Mouse (Mus musculus) hindbrain, embryonic 13.5 days (tissue): ENCODE results near the gene Tmem30c. TPM values are rescaled to one million over a fixed set of nuclear protein-coding genes. Genes with fewer than 3 reads are reported as not detected.

Experiments
- ATAC-seq: fragments of 200-750 bp; cut with Nextera tagmentation; 2 replicates; pipeline ENCODE4 v1.8.0; 2017; ENCODE audit warnings: moderate TSS enrichment; ENCODE audit not compliant: low FRiP score
- H3K27ac ChIP-seq: fragments of 300-500 bp; sonication (generic); 2 replicates; pipeline ENCODE4 v1.5.1; 2015; ENCODE audit warnings: inconsistent platforms, mild to moderate bottlenecking, moderate library complexity
- H3K27me3 ChIP-seq: fragments of 300-500 bp; sonication (generic); 2 replicates; pipeline ENCODE4 v1.6.1; 2015; ENCODE audit warnings: mild to moderate bottlenecking, inconsistent platforms
- H3K36me3 ChIP-seq: fragments of 300-500 bp; sonication (generic); 2 replicates; pipeline ENCODE4 v1.6.1; 2015; ENCODE audit warnings: mild to moderate bottlenecking, inconsistent platforms
- H3K4me1 ChIP-seq: fragments of 300-500 bp; sonication (generic); replicated peaks from 2 replicates; pipeline ENCODE4 v1.6.1; 2015; ENCODE audit warnings: inconsistent platforms
- H3K4me2 ChIP-seq: fragments of 300-500 bp; sonication (generic); 2 replicates; pipeline ENCODE4 v1.6.1; 2015; ENCODE audit warnings: inconsistent platforms, mild to moderate bottlenecking, moderate library complexity
- H3K4me3 ChIP-seq: fragments of 300-500 bp; sonication (generic); 2 replicates; pipeline ENCODE4 v1.5.1; 2015; ENCODE audit warnings: mild to moderate bottlenecking, inconsistent platforms
- H3K9ac ChIP-seq: fragments of 300-500 bp; sonication (generic); 2 replicates; pipeline ENCODE4 v1.6.1; 2015; ENCODE audit warnings: mild to moderate bottlenecking, inconsistent platforms
- H3K9me3 ChIP-seq: fragments of 300-500 bp; sonication (generic); 2 replicates; pipeline ENCODE4 v1.6.1; 2016; ENCODE audit warnings: inconsistent platforms
- WGBS: fragments of 180-500 bp; shearing (Covaris S2); methylation state at CpG from one replicate; pipeline ENCODE4 v1.1.7; 2015; 5-methylcytosine and 5-hydroxymethylcytosine counted together
- polyA plus RNA-seq: library from polyadenylated mRNA; unstranded; fragments of >200 nt; fragmentation: Nextera tagmentation; extraction: Ambion mirVana; gene quantifications from 2 replicates; pipeline ENCODE4 v1.2.1, GENCODE M21; 2015

The Tmem30c gene
- polyA plus RNA-seq, 1 experiment from 2014 or later, result 0.12 TPM

DNA sequence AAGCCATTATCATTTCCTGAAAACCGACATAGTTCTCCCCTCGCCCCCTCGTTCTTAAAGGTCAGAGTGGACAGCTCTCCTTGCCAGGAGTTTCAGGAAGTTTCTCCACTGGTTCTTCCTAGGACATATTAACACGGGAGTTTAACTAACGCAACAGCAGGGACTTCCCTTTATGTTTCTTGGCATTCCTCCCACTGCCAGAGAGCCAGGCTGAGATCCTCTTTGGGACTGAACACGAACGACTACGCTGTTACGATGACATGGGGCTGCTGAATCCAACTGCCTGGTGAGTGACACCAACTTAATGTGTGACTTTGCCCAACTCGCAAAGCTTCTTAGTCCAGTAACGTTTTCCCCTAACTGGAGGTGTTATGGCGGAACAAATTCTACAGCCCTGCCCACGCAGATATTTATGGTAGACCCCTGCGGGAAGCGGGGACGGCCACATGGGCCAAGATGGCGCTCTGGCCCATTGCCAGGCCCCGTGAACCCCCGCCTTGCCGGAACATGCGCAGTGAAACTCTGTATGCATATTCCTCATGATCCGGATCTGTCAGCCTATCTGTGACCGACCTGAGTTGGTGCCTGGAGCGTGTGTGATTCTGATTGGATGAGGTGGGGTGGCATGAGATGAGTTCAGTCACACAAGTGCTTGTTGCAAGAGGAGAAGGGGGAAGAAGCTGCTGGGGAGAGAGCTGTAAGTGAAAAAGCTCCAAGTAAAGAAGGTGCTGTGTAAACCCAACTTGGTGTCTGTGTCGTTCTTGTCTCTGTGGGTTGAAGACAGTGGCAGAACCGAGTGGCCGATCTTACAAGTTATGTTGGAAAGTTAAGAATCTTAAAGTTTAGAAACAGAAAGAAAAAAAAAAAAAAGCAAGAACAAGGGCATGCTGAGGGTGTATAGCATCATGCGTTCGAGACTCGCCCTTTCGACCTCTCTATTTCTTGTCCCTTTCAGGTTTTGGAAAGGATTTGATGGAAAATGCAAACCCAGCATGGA is 12.1 kb downstream of the Tmem30c start:
- WGBS, result 91% methylated on average over 31 of the region's 31 CpGs
- H3K4me1 ChIP-seq, result no peaks in the 10 kb centered on the region
- H3K9ac ChIP-seq, result no peak overlapping the region
- no peaks in the 10 kb centered on the region for H3K9me3 ChIP-seq
- H3K4me3 ChIP-seq, result no peak overlapping the region
- H3K27ac ChIP-seq, result no peak overlapping the region
- H3K36me3 ChIP-seq, result no peaks in the 10 kb centered on the region
- no peaks in the 10 kb centered on the region for H3K27me3 ChIP-seq
- no peak overlapping the region for H3K4me2 ChIP-seq
- no peak for ATAC-seq

DNA sequence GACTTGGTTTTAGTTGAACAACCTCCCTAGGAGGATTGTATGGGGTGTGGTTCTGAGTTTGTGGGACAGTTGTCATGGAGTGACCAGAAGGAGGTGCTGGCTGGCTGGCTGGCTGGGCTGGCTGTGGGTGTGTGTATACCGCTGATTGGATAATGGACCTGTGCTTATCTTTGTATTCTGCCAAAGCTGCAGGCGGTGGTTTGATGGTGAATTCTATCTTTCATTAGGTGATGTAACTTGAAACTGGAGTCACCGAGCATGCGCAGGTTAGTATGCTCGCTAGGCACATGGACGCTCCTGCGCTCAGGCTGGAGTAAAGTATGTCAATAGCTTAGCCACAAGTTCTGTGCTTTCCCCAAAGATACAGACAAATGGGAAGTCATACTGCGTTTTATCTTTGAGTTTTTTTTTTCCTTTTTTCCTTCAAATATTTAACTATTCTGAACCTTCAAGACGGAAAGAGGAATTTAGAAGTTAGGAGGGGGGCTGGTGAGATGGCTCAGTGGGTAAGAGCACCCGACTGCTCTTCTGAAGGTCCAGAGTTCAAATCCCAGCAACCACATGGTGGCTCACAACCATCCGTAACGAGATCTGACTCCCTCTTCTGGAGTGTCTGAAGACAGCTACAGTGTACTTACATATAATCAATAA is 13.6 kb downstream of the Tmem30c start:
- no peak for ATAC-seq
- Histone ChIP-seq H3K4me1 (no peaks in the 10 kb centered on the region), H3K4me3 (no peak overlapping the region), H3K4me2 (no peak overlapping the region), H3K9ac (no peak overlapping the region), H3K9me3 (no peaks in the 10 kb centered on the region), H3K36me3 (no peaks in the 10 kb centered on the region), H3K27ac (no peak overlapping the region), H3K27me3 (no peaks in the 10 kb centered on the region)
- WGBS, result 92% methylated on average over 11 of the region's 12 CpGs

DNA sequence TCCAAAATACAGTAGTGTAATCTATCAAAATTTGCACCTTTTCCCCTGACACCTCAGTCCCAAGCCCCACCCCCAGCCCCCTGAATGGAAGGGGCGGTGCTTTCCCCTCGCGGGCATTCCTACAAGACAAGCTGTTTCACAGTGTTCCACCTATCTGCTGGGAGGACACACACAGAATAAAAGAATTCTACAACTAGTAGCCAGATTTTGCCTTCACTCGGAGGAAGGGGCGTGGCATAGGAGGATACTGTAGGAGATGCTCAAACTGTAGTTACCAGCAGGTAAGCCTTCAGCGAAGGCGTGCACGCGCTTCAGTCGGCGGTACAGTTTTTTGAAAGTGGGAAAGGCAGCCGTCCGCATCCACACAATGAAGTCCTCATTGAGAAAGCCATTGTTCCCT is 22.9 kb downstream of the Tmem30c start:
- H3K4me3 ChIP-seq, result no peak overlapping the region
- no peaks in the 10 kb centered on the region for H3K4me1 ChIP-seq
- no peaks in the 10 kb centered on the region for H3K36me3 ChIP-seq
- H3K4me2 ChIP-seq, result no peak overlapping the region
- no peak overlapping the region for H3K27ac ChIP-seq
- H3K9me3 ChIP-seq, result peaks cover 1% of the 10 kb centered on the region; the same call in 1 of the 2 replicates
- H3K9ac ChIP-seq, result no peak overlapping the region
- ATAC-seq, result no peak
- no peaks in the 10 kb centered on the region for H3K27me3 ChIP-seq
- WGBS, result 95% methylated on average over 13 of the region's 13 CpGs

DNA sequence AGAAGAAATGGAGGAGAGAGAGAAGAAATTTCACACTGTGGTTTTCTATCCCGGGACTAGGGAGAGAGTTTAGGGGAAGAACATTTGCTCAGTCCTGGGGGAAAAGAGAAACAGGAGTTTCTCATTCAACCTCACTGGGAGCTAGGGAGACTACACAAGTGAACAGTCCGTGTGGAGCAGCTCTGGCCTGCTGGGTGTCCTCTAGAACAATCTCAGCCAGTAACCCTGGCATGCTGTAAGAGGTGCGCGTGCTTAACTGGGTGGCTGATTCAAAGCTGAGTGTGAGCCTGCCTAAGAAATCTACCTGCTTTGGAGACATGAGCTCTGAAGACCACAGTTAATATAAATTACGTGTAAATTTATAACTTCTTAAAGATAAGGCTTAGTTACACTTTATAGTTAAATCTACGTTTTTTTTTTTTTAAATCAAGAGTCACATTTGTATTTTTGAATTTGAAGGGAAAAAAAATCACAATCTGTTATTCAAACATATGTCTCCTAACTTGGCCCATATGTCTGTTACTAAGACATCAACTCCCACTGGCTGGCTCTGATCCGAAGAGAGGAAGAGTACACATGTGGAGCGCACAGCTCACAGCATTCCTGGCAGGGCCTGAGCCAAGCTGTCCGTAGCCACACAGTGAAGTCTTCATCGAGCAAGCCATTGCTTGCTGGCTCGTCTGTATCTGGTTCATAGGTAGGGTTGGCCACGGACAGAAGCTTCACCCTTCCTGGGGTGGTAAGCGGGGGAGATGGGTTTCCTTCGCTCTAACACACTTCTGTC is 24.4 kb downstream of the Tmem30c start:
- Histone ChIP-seq H3K9me3 (peaks cover 5% of the 10 kb centered on the region; the same call in 1 of the 2 replicates), H3K4me2 (no peak overlapping the region), H3K4me3 (no peak overlapping the region), H3K27ac (no peak overlapping the region), H3K36me3 (no peaks in the 10 kb centered on the region), H3K9ac (no peak overlapping the region), H3K4me1 (no peaks in the 10 kb centered on the region), H3K27me3 (no peaks in the 10 kb centered on the region)
- no peak for ATAC-seq
- WGBS, result 88% methylated on average over 14 of the region's 14 CpGs

DNA sequence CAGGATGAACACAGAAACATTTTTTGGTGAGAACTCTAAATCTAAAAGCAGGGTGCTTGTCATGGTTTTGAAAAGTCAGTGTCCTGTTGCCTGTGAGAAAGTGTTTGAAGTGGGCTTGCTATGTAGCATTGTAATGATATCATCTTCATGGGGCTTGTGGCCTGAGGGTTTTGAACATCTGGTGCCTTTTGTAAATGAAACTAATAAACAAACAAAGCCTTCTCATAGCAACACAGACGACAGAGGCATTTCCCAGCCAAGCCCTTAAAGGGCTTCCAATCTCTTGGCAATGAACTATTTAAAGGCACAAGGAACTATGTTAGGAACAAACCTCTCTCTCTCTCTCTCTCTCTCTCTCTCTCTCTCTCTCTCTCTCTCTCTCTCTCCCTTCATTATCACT is 25.6 kb downstream of the Tmem30c start:
- Histone ChIP-seq H3K27me3 (no peaks in the 10 kb centered on the region), H3K4me1 (no peaks in the 10 kb centered on the region), H3K27ac (no peak overlapping the region), H3K36me3 (no peaks in the 10 kb centered on the region), H3K4me2 (no peak overlapping the region), H3K9ac (no peak overlapping the region), H3K9me3 (peaks cover 5% of the 10 kb centered on the region; the same call in 1 of the 2 replicates), H3K4me3 (no peak overlapping the region)
- 21% methylated on average over 1 of the region's 1 CpGs for WGBS
- no peak for ATAC-seq

DNA sequence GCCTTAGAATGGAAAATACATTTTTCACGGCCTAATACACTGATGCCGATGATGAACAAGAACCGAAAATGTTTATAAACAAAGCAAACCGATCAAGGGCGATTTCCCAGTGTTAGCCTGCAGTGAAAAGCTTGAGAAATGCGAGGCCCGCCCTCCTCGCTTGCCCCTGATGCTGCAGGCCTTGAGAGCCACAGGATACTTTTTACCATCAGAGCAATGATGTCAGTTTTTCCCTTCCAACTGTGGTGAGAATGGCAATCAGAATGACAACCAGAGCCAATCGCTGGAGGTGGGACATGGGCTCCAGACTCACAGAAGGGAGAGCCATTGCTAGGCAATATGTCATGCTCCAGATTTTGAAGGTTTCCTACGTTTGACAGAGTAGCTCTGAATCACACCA is 32.5 kb downstream of the Tmem30c start:
- no peaks in the 10 kb centered on the region for H3K36me3 ChIP-seq
- peaks cover 5% of the 10 kb centered on the region; the same call in 1 of the 2 replicates for H3K9me3 ChIP-seq
- H3K4me3 ChIP-seq, result no peak overlapping the region
- no peak overlapping the region for H3K27ac ChIP-seq
- 90% methylated on average over 10 of the region's 10 CpGs for WGBS
- H3K4me2 ChIP-seq, result no peak overlapping the region
- no peaks in the 10 kb centered on the region for H3K4me1 ChIP-seq
- ATAC-seq, result no peak
- no peak overlapping the region for H3K9ac ChIP-seq
- no peaks in the 10 kb centered on the region for H3K27me3 ChIP-seq

DNA sequence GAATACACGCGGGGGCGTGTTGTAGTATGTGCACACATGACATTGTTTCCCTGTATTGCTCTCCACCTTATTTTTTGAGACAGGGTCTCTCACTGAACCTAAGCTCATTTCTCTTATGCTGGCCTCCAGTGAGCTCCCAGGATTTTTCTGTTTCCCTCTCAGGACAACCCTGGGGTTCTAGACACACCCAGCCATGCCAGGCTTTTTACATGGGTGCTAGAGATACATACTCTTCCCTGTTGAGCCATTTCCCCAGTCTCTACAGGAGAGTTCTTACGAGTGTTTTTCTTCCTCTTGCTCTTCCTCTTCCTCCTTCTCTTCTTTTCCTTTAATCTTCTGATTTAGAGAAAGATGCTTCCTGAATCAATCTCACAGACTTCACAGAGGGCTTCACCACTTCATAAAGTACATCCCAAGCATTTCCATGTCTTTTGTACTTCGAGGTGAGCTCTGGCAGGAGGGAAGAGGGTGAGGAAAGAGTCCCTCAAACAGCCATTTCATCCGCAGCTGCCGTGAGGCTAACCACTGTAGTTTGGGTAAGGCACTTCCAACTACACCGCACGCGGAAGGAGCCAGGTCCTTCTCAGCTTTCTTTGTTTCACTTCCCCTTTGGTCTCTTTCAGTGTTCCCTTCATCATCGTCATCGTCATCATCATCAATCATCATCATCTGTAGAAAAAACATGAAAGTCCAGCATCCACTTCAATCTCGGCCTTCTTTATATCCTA is 33.1 kb downstream of the Tmem30c start:
- no peak overlapping the region for H3K27ac ChIP-seq
- H3K9me3 ChIP-seq, result peaks cover 2% of the 10 kb centered on the region; the same call in 1 of the 2 replicates
- no peaks in the 10 kb centered on the region for H3K4me1 ChIP-seq
- H3K9ac ChIP-seq, result no peak overlapping the region
- WGBS, result 90% methylated on average over 13 of the region's 13 CpGs
- no peak overlapping the region for H3K4me2 ChIP-seq
- H3K36me3 ChIP-seq, result no peaks in the 10 kb centered on the region
- ATAC-seq, result no peak
- H3K27me3 ChIP-seq, result no peaks in the 10 kb centered on the region
- H3K4me3 ChIP-seq, result no peak overlapping the region

DNA sequence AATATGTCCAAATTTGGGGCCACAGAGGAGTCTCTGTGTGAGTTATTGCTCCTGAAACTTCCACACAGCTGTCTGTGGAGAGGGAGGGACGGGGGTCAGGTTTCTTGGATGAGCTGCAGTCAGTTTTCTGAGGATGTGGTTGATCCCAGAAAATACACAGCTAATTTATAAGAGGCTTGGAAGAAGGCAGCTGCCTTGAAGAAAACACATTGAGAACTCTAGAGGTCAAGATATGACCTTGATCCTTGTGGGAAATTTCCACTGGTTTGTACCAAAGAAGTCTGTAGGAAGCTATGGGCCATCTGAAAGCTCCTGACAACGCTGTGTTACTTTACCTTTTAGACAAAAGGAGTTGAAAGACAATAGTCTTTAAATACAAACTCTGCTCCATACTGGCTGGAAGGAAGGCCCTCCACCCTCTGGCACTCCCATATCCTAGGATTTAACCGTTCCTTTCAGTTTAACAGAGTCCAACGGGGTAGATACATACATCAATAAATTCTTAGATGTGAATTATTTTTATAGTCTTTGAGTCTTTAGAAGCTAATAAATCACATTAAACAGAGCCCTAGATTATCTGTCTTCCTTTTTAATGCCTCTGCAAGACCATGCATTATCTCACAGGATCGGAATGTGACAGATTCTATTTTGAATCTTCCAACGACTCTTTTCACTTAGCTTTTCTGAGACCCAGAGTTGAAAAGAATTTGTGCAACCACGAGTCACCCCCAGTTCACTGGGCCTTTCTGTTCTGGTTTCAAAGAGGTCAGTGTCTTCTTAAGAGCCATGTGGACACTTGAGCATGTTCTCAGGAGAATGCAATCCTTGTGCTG is 40.9 kb downstream of the Tmem30c start:
- Histone ChIP-seq H3K9me3 (no peaks in the 10 kb centered on the region), H3K36me3 (no peaks in the 10 kb centered on the region), H3K4me2 (no peak overlapping the region), H3K4me3 (no peak overlapping the region), H3K27me3 (no peaks in the 10 kb centered on the region), H3K9ac (no peak overlapping the region), H3K27ac (no peak overlapping the region), H3K4me1 (no peaks in the 10 kb centered on the region)
- no peak for ATAC-seq
- 51% methylated on average over 7 of the region's 7 CpGs for WGBS

DNA sequence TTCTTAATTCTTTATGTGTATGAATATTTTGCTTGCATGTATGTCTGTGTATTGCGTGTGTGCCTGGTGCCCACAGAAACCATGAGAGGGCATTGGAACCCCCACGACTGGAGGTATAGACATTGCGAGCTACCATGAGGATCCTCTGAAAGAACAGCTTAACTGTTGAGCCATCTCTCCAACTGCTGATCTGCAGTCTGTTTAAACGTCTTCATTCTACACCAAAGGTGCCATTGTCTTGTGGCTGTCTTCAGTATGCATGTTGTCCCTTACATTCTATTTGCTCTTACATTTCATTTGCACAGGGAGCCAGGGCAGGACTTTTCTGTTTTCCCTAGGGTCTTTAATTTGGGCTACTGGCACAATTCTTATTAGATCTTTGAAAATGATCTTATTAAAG is 41.7 kb downstream of the Tmem30c start:
- ATAC-seq, result no peak
- no peaks in the 10 kb centered on the region for H3K36me3 ChIP-seq
- no peak overlapping the region for H3K27ac ChIP-seq
- H3K4me3 ChIP-seq, result no peak overlapping the region
- H3K4me1 ChIP-seq, result no peaks in the 10 kb centered on the region
- WGBS, result 89% methylated on average over 4 of the region's 4 CpGs
- H3K4me2 ChIP-seq, result no peak overlapping the region
- no peaks in the 10 kb centered on the region for H3K27me3 ChIP-seq
- H3K9ac ChIP-seq, result no peak overlapping the region
- no peaks in the 10 kb centered on the region for H3K9me3 ChIP-seq

DNA sequence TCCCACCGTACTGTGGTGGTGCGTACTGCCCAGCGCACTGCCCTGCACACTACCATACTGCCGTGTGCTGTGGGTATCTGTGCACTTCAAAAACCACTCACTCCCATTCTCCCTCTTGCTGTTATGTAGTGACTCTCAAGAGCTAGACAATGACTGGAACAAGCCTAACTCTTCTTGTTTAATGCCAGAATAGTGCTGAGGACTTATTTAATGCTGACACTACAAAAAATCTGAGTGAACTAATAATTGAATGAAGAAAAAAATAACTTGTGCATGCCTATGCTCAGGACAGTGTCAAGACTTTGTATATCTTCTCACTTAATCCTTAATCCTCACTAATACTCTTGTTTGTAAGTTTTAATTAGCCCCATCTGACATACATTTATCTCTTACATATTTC is 45.2 kb downstream of the Tmem30c start:
- H3K27me3 ChIP-seq, result 0 out of 2 replicates have a peak, but pooled peaks cover 3% of the 10 kb centered on the region

DNA sequence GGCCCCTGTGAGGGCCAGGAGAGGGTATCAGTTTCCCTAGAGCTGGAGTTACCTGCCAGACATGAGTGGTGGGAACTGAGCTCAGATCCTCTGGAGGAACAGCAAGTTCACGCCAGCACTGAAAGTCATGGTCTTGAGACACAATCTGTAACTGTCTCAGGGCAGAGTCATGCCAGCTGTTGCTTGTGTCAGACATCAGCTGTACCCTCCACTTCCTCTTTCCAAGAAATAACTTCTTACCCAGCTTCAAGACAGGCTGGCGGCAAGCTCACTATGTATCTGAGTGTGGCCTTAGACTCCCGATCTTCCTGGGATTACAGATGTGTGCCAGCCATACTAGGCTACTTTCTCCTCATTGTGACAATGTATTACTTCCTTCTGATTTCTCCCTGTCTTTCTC is 46.1 kb downstream of the Tmem30c start:
- ATAC-seq, result no peak
- Histone ChIP-seq H3K4me1 (no peaks in the 10 kb centered on the region), H3K27ac (no peak overlapping the region), H3K9ac (no peak overlapping the region), H3K36me3 (no peaks in the 10 kb centered on the region), H3K4me2 (no peak overlapping the region), H3K27me3 (0 out of 2 replicates have a peak, but pooled peaks cover 3% of the 10 kb centered on the region), H3K4me3 (no peak overlapping the region), H3K9me3 (no peaks in the 10 kb centered on the region)
- WGBS, result 96% methylated on average over 3 of the region's 3 CpGs

More for the DNA sequence above, 45.2 kb downstream of the Tmem30c start:
- H3K9ac ChIP-seq, result no peak overlapping the region
- H3K27ac ChIP-seq, result no peak overlapping the region
- H3K36me3 ChIP-seq, result no peaks in the 10 kb centered on the region
- H3K4me3 ChIP-seq, result no peak overlapping the region
- no peaks in the 10 kb centered on the region for H3K4me1 ChIP-seq
- no peaks in the 10 kb centered on the region for H3K9me3 ChIP-seq
- 94% methylated on average over 4 of the region's 4 CpGs for WGBS
- H3K4me2 ChIP-seq, result no peak overlapping the region
- ATAC-seq, result no peak
